Mouse (Mus musculus) cerebellum, adult 2 months (tissue): ENCODE measurements around the gene Anks4b.

Experiments used
- CTCF ChIP-seq: fragments of 200-500 bp; IDR thresholded peaks from 2 replicates; pipeline ENCODE4 v1.5.1; 2011; ENCODE audit warnings: low read depth, mild to moderate bottlenecking, control low read depth, low read length, moderate library complexity, borderline replicate concordance; ENCODE audit not compliant: insufficient read depth
- POLR2A ChIP-seq: fragments of 200-500 bp; IDR thresholded peaks from 2 replicates; pipeline ENCODE4 v1.6.1; 2011; ENCODE audit warnings: low read length, control low read depth, borderline replicate concordance; ENCODE audit not compliant: insufficient read depth

- TF ChIP-seq CTCF (no peak), POLR2A (no peak)
Measured at GRCm38 (mm10) chr7:120192816-120193215, 19.2 kb downstream of the Anks4b start.
